Mouse (Mus musculus) MEL (cell line): ENCODE data around the gene Omp. TPM values are rescaled to one million over a fixed set of nuclear protein-coding genes. Genes with fewer than 3 reads are reported as not detected.

Experiments used
- DNase-seq: peaks from one replicate; pipeline ENCODE4 v3.0.0; 2011; ENCODE audit warnings: low read depth, low spot score
- H3K27ac ChIP-seq: 2 replicates; pipeline ENCODE4 v1.5.1; 2012; ENCODE audit warnings: low read depth, mild to moderate bottlenecking, control low read depth, low read length, moderate library complexity; ENCODE audit not compliant: control insufficient read depth
- H3K27me3 ChIP-seq, 2 experiments: fragments of 150-350 bp in 1 of 2; sonication (generic) in 1 of 2; 2 replicates each; pipeline ENCODE4 v1.6.1; 2012; ENCODE audit warnings: low read length in 2 of 2, mild to moderate bottlenecking in 2 of 2, improper control_type of control experiment in 1 of 2, moderate library complexity in 1 of 2; ENCODE audit not compliant: insufficient read depth in 2 of 2, control insufficient read depth in 1 of 2
- H3K36me3 ChIP-seq, 2 experiments: 2 replicates each; pipeline ENCODE4 v1.6.1; 2012 to 2014; ENCODE audit warnings: low read length in 2 of 2, improper control_type of control experiment in 1 of 2, inconsistent platforms in 1 of 2, mild to moderate bottlenecking in 1 of 2; ENCODE audit not compliant: insufficient read depth in 2 of 2, control insufficient read depth in 1 of 2
- H3K4me1 ChIP-seq, 2 experiments: fragments of 150-350 bp in 1 of 2; sonication (generic) in 1 of 2; 2 replicates each; pipeline ENCODE4 v1.6.1; 2012; ENCODE audit warnings: low read length in 2 of 2, improper control_type of control experiment in 1 of 2, mild to moderate bottlenecking in 1 of 2; ENCODE audit not compliant: insufficient read depth in 2 of 2, control insufficient read depth in 1 of 2
- H3K4me3 ChIP-seq, 2 experiments: fragments of 150-350 bp in 1 of 2; sonication (generic) in 1 of 2; 2 replicates each; pipeline ENCODE4 v1.5.1; 2012; ENCODE audit warnings: low read depth in 2 of 2, low read length in 2 of 2, mild to moderate bottlenecking in 2 of 2, moderate library complexity in 2 of 2, control low read depth in 1 of 2, improper control_type of control experiment in 1 of 2; ENCODE audit not compliant: control insufficient read depth in 1 of 2, insufficient read depth in 1 of 2
- H3K79me2 ChIP-seq: 2 replicates; pipeline ENCODE4 v1.6.1; 2012; ENCODE audit warnings: mild to moderate bottlenecking, low read length, moderate library complexity; ENCODE audit not compliant: control insufficient read depth, poor library complexity, insufficient read depth
- H3K9ac ChIP-seq: 2 replicates; pipeline ENCODE4 v1.6.1; 2012; ENCODE audit warnings: low read depth, mild to moderate bottlenecking, control low read depth, low read length, moderate library complexity; ENCODE audit not compliant: control insufficient read depth, poor library complexity, severe bottlenecking
- H3K9me3 ChIP-seq: fragments of 150-350 bp; sonication (generic); replicated peaks from 2 replicates; pipeline ENCODE4 v1.6.1; 2012; ENCODE audit warnings: mild to moderate bottlenecking, low read length, improper control_type of control experiment, moderate library complexity; ENCODE audit not compliant: insufficient read depth
- BHLHE40 ChIP-seq: IDR thresholded peaks from 2 replicates; pipeline ENCODE4 v1.6.1; 2012; ENCODE audit warnings: low read depth, mild to moderate bottlenecking, inconsistent platforms, low read length, improper control_type of control experiment, borderline replicate concordance
- CHD1 ChIP-seq: IDR thresholded peaks from 2 replicates; pipeline ENCODE4 v1.6.1; 2012; ENCODE audit warnings: low read depth, mild to moderate bottlenecking, inconsistent platforms, low read length, improper control_type of control experiment
- CHD2 ChIP-seq: IDR thresholded peaks from 2 replicates; pipeline ENCODE4 v1.6.1; 2011; ENCODE audit warnings: low read length, improper control_type of control experiment
- CTCF ChIP-seq, 3 experiments: IDR thresholded peaks in 2 of 3; conservative IDR thresholded peaks in 1 of 3; 2 replicates each; pipeline ENCODE4 v1.5.1; 2011 to 2012; ENCODE audit warnings: low read length in 3 of 3, low read depth in 2 of 3, mild to moderate bottlenecking in 2 of 3, improper control_type of control experiment in 1 of 3, inconsistent platforms in 1 of 3, mixed read lengths in 1 of 3, moderate library complexity in 1 of 3; ENCODE audit not compliant: control insufficient read depth in 1 of 3, insufficient read depth in 1 of 3, poor library complexity in 1 of 3, severe bottlenecking in 1 of 3
- ELF1 ChIP-seq: IDR thresholded peaks from 2 replicates; pipeline ENCODE4 v1.6.1; 2014; ENCODE audit warnings: low read depth, mild to moderate bottlenecking, inconsistent platforms, low read length, improper control_type of control experiment, moderate library complexity
- EP300 ChIP-seq, 2 experiments: IDR thresholded peaks; 2 replicates each; pipeline ENCODE4 v1.6.1; 2011; ENCODE audit warnings: improper control_type of control experiment in 2 of 2, low read length in 2 of 2, low read depth in 1 of 2, mild to moderate bottlenecking in 1 of 2
- ETS1 ChIP-seq: IDR thresholded peaks from 2 replicates; pipeline ENCODE4 v1.6.1; 2012; ENCODE audit warnings: low read depth, mild to moderate bottlenecking, inconsistent platforms, low read length, improper control_type of control experiment, moderate library complexity
- GABPA ChIP-seq: IDR thresholded peaks from 2 replicates; pipeline ENCODE4 v1.6.1; 2012; ENCODE audit warnings: low read depth, mild to moderate bottlenecking, inconsistent platforms, low read length, improper control_type of control experiment, moderate library complexity
- JUND ChIP-seq: IDR thresholded peaks from 2 replicates; pipeline ENCODE4 v1.6.1; 2011; ENCODE audit warnings: low read depth, mild to moderate bottlenecking, improper control_type of control experiment, low read length
- KAT2A ChIP-seq: conservative IDR thresholded peaks from 2 replicates; pipeline ENCODE4 v1.6.1; 2012; ENCODE audit warnings: low read depth, low read length, improper control_type of control experiment, inconsistent platforms
- MAX ChIP-seq: IDR thresholded peaks from 2 replicates; pipeline ENCODE4 v1.6.1; 2011; ENCODE audit warnings: low read length, improper control_type of control experiment
- MYC ChIP-seq: IDR thresholded peaks from 2 replicates; pipeline ENCODE4 v1.6.1; 2011; ENCODE audit warnings: low read depth, mild to moderate bottlenecking, low read length, improper control_type of control experiment, moderate library complexity
- NELFE ChIP-seq: IDR thresholded peaks from 2 replicates; pipeline ENCODE4 v1.6.1; 2011; ENCODE audit warnings: low read depth, low read length, improper control_type of control experiment
- NRF1 ChIP-seq: IDR thresholded peaks from 2 replicates; pipeline ENCODE4 v1.6.1; 2014; ENCODE audit warnings: low read depth, mild to moderate bottlenecking, inconsistent platforms, low read length, improper control_type of control experiment, moderate library complexity; ENCODE audit not compliant: poor library complexity, insufficient read depth, severe bottlenecking
- POLR2A ChIP-seq, 2 experiments: IDR thresholded peaks; 2 replicates each; pipeline ENCODE4 v1.6.1; 2011 to 2012; ENCODE audit warnings: low read length in 2 of 2, mild to moderate bottlenecking in 2 of 2, control low read depth in 1 of 2, improper control_type of control experiment in 1 of 2, low read depth in 1 of 2, moderate library complexity in 1 of 2; ENCODE audit not compliant: control insufficient read depth in 1 of 2, insufficient read depth in 1 of 2, poor library complexity in 1 of 2
- RAD21 ChIP-seq: IDR thresholded peaks from 2 replicates; pipeline ENCODE4 v1.6.1; 2011; ENCODE audit warnings: mild to moderate bottlenecking, low read depth, low read length, improper control_type of control experiment
- RCOR1 ChIP-seq: IDR thresholded peaks from 2 replicates; pipeline ENCODE4 v1.6.1; 2012; ENCODE audit warnings: low read depth, mild to moderate bottlenecking, inconsistent platforms, low read length, improper control_type of control experiment
- SMC3 ChIP-seq: IDR thresholded peaks from 2 replicates; pipeline ENCODE4 v1.6.1; 2011; ENCODE audit warnings: low read depth, low read length, improper control_type of control experiment
- TAL1 ChIP-seq: IDR thresholded peaks from 2 replicates; pipeline ENCODE4 v1.6.1; 2012; ENCODE audit warnings: mild to moderate bottlenecking, inconsistent platforms, low read length, moderate library complexity, mixed read lengths
- TBP ChIP-seq: IDR thresholded peaks from 2 replicates; pipeline ENCODE4 v1.8.0; 2011; ENCODE audit warnings: low read depth, low read length, improper control_type of control experiment
- USF2 ChIP-seq, 2 experiments: IDR thresholded peaks; 2 replicates each; pipeline ENCODE4 v1.6.1; 2011 to 2012; ENCODE audit warnings: improper control_type of control experiment in 2 of 2, low read length in 2 of 2, borderline replicate concordance in 1 of 2, inconsistent platforms in 1 of 2, low read depth in 1 of 2, mild to moderate bottlenecking in 1 of 2; ENCODE audit not compliant: insufficient read depth in 1 of 2
- ZMIZ1 ChIP-seq: IDR thresholded peaks from 2 replicates; pipeline ENCODE4 v1.6.1; 2012; ENCODE audit warnings: low read depth, mild to moderate bottlenecking, inconsistent platforms, low read length, improper control_type of control experiment, moderate library complexity
- ZNF384 ChIP-seq: IDR thresholded peaks from 2 replicates; pipeline ENCODE4 v1.6.1; 2012; ENCODE audit warnings: low read depth, mild to moderate bottlenecking, inconsistent platforms, low read length, improper control_type of control experiment
- polyA plus RNA-seq, 2 experiments: library from polyadenylated mRNA; stranded (reverse) in 1 of 2; unstranded in 1 of 2; fragments of >175 nt in 1 of 2; fragments of >200 nt in 1 of 2; gene quantifications; 2 replicates each; pipeline versions ENCODE4 v1.2.1 to v1.2.4; 2012; ENCODE audit warnings: low replicate concordance in 2 of 2, low read depth in 1 of 2; ENCODE audit not compliant: insufficient read length in 2 of 2, insufficient read depth in 1 of 2, missing spikeins in 1 of 2
- total RNA-seq: library from RNA; depleted of rRNA; stranded (reverse); fragments of 300-350 nt; gene quantifications from 2 replicates; pipeline ENCODE4 v1.2.3, GENCODE M21; 2012

Gene Omp
- total and polyA plus RNA-seq, 3 experiments, result 0.07 to 0.08 TPM; not detected in 1

- Histone ChIP-seq H3K4me1 (peaks cover 2 to 19% of the 10 kb centered on the region in 2 experiments; a peak in 3 of 4 replicates), H3K4me3 (no peak overlapping the region), H3K36me3 (peaks cover 0 to 4% of the 10 kb centered on the region in 2 experiments; a peak in 2 of 4 replicates), H3K79me2 (no peaks in the 10 kb centered on the region), H3K9ac (no peak overlapping the region), H3K9me3 (no peaks in the 10 kb centered on the region), H3K27ac (no peak overlapping the region), H3K27me3 (no peaks in the 10 kb centered on the region)
- DNase-seq, result peak; percentile 39
- no peak for TF ChIP-seq TAL1
- TF ChIP-seq MAX, result no peak
- TF ChIP-seq BHLHE40, result no peak
- TF ChIP-seq ETS1, result no peak
- TF ChIP-seq ZNF384, result no peak
- TF ChIP-seq MYC, result no peak
- TF ChIP-seq RAD21, result no peak
- no peak for TF ChIP-seq CHD1
- TF ChIP-seq EP300 (IDR thresholded peaks at IDR 0.05; ENCODE audit: low read depth in 1 of 2, low read length in 2 of 2), result no peak
- no peak for TF ChIP-seq TBP
- no peak for TF ChIP-seq ZMIZ1
- TF ChIP-seq SMC3, result no peak
- TF ChIP-seq JUND, result no peak
These were observed 26.1 kb upstream of the Omp start for GRCm38 (mm10) chr7:98171141-98172073.

GRCm38 (mm10) chr7:98164999-98165528 is 19.8 kb upstream of the Omp start:
- Histone ChIP-seq H3K79me2 (no peaks in the 10 kb centered on the region), H3K27ac (no peak overlapping the region), H3K9me3 (no peaks in the 10 kb centered on the region), H3K4me1 (peaks cover 0 to 10% of the 10 kb centered on the region in 2 experiments; a peak in 1 of 4 replicates), H3K9ac (no peak overlapping the region), H3K36me3 (no peaks in the 10 kb centered on the region; a peak in 1 of 4 replicates), H3K27me3 (no peaks in the 10 kb centered on the region), H3K4me3 (no peak overlapping the region)
- TF ChIP-seq GABPA, result no peak
- no peak for TF ChIP-seq BHLHE40
- TF ChIP-seq POLR2A (IDR thresholded peaks at IDR 0.05; ENCODE audit: control insufficient read depth in 1 of 2, insufficient read depth in 1 of 2, low read depth in 1 of 2, low read length in 2 of 2, poor library complexity in 1 of 2), result no peak
- TF ChIP-seq ZNF384, result no peak
- TF ChIP-seq NRF1, result no peak
- TF ChIP-seq RCOR1, result no peak
- no peak for TF ChIP-seq NELFE
- TF ChIP-seq CHD2, result no peak
- TF ChIP-seq USF2 (IDR thresholded peaks at IDR 0.05; ENCODE audit: borderline replicate concordance in 1 of 2, insufficient read depth in 1 of 2, low read depth in 1 of 2, low read length in 2 of 2), result no peak
- no peak for TF ChIP-seq ELF1
- no peak for TF ChIP-seq MAX
- TF ChIP-seq CTCF (IDR thresholded peaks at IDR 0.05 in 2 of 3, conservative IDR thresholded peaks at IDR 0.05 in 1 of 3; ENCODE audit: control insufficient read depth in 1 of 3, insufficient read depth in 1 of 3, low read depth in 2 of 3, low read length in 3 of 3, poor library complexity in 1 of 3, severe bottlenecking in 1 of 3), result no peak
- TF ChIP-seq KAT2A, result no peak
- no peak for TF ChIP-seq MYC
- no peak for TF ChIP-seq CHD1
- DNase-seq, result no peak
